Comparison of ENCODE assay signal across 16 mouse cellular contexts in the genomic region with DNA sequence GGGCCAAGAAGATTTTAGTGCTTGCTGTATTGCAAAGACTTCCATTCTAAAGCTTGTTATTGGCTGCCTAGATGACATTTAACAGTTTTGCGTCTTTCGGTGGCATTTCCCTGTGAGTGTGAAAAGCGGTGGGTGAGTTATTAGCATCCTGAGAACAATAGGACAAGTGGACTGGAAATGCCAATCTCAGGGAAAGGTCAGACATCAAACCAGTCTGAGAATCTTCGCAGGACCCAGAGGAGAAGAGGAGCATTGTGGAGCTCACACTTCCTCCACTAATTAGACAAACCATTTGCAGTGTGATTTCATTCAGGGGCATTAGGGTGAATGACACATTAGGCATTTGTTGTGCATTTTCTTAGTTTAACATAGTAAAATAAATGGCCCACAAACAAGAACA.
"Had no signal": no experiment of that assay in that cellular context is flagged by ENCODE, and none has a peak within 500 bp of the region (broad histone marks: within the 10 kb centered on the region; RNA-seq: fewer than 3 reads in every experiment).

No protein-coding gene starts in this region.

- DNase-seq: gastrocnemius, postnatal 14 days; gastrocnemius, postnatal 36 days; heart, adult 11 months; heart, adult 2 months; heart, postnatal 14 days; heart, postnatal 36 days; kidney, adult 11 months; kidney, adult 2 months; kidney, adult 9 months; kidney, postnatal 14 days; kidney, postnatal 36 days; layer of hippocampus, adult 9-11 months; layer of hippocampus, postnatal 36 days; left cerebral cortex, postnatal 4 days; liver; liver, embryonic 13.5 days had no signal
